Mouse (Mus musculus) urinary bladder, adult 18-20 months (tissue): ENCODE data around the gene Thap7.

Experiments
- DNase-seq, 2 experiments: peaks; one replicate each; pipeline ENCODE4 v3.0.0; 2022; ENCODE audit warnings: low spot score in 2 of 2, mixed read lengths in 2 of 2

Gene Thap7

DNA sequence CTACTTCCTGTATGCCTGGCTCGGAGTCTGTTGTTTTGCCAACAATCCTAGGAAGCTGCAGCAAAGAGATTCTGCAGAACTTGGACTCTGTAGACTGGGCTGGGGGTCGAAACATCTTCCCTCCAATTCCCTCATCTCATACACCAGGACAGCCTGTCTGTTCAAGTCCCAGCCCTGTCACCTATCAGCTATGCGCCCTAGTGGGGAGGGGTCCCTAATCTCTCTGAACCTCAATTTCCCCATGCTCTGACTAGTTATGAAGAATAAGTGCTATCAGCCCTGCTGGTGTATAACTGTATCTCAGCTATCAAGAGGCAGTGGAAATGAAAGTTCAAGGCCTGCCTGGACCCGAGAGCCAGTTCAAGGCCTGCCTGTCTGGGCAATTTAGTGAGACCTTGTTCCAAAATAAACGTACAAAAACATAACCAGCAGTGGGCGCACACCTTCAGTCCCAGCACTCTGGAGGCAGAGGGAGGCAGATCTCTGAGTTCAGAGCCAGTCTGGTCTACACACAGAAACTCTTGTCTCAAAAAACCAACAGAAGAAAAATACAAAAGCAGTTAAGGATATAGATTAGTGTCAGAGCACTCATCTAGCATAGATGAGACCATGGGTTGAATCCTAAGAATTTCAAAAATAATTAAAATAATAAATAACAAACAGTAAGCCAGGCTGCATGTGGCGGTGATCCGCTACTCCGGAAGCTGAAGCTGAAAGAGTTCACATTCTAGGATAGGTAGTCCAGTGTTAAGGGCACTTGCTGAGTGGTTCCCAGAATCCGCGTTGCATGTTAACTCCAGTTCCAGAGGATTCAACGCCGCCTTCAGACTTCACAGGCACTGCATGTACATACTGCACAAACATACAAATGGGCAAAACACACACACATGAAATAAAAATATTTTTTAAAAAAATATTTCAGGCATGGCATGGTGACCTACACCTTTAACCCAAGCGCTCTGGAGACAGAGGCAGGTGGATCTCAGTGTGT lies 42.2 kb downstream of the Thap7 start:
- DNase-seq, result no peak

DNA sequence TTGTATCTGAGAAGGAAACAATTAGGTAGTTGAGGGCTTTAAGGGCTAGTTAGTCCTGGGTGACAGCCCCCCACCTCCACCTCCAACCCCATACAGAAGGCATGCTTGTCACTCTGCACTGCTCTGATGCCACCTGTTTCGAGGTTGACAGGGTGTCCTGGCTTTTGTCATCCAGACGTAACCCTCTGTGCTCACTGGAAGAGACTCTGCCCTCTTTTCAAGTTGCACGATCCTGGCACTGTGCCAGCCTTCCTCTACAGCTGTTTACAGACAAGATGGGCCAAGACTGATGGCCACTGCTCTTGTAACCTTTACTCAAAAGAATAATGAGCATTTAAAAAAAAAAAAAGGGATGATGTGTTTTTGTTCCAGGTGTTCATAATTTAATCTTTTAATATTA lies 44.4 kb downstream of the Thap7 start:
- no peak for DNase-seq

DNA sequence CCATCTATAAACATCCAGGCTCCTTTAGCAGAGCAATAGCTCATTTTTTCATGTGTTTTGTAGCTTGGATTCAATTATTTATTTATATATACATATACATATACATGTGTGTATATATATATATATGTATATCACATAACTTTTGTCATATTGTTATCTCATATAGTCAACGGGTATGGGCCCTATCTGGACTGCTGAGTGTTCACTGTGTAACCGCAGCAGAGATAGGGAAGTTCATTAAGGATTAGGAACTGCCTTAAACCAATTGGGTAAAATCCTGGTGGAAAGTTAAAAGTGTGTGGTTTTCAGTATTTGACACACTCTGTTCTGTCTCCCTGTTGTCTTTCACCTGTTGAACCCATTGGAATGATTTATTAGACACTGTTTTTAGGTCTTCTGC lies 49.5 kb downstream of the Thap7 start:
- no peak for DNase-seq

DNA sequence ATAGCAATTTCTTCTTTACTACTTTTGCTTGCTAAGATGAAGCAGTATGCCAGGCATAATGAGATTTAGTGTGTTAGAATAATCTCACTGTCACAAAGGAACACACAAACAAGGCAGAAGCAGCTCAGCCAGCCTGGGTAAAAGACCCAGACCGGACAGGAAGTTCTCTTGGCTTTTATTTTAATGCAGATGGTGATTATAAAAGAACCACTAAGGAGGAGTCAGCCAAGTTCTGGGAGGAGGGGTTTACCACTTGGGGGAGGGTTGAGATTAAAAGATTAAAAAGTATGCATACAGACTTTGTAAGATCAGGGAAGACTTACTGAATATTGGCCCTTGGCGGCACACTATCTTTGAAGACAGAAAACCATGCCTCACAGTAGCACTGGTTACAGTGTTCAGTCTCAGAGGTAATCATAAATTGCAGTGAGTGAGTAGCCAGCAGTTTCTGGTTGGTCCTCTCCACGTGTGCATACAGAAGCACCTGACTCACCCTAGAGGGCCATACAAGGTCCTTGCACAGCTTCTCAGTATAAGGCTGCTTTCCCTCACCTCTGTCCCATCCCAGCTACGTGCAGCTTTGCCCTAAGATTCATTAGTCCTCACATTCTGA lies 52.5 kb downstream of the Thap7 start:
- no peak for DNase-seq
